Mouse (Mus musculus) myocyte (in vitro differentiated cells): ENCODE measurements at regions not wholly inside any gene's neighbourhood (a gene's known extent, or its start where the extent isn't known, plus 50 kb on each side); places are given as distances from the start of the nearest gene placed in this dataset.

Experiments used
- H3K27me3 ChIP-seq: one replicate; pipeline ENCODE4 v1.6.1; 2011; ENCODE audit not compliant: control insufficient read depth, insufficient read depth, insufficient read length
- H3K36me3 ChIP-seq: one replicate; pipeline ENCODE4 v1.6.1; 2011; ENCODE audit not compliant: control insufficient read depth, insufficient read depth
- H3K4me2 ChIP-seq: one replicate; pipeline ENCODE4 v1.6.1; 2011; ENCODE audit warnings: low read depth, control low read depth
- H3K4me3 ChIP-seq: one replicate; pipeline ENCODE4 v1.5.1; 2011; ENCODE audit warnings: mild to moderate bottlenecking, control low read depth, moderate library complexity
- H3K79me2 ChIP-seq: one replicate; pipeline ENCODE4 v1.6.1; 2011; ENCODE audit not compliant: control insufficient read depth, insufficient read depth
- H3ac ChIP-seq: one replicate; pipeline ENCODE4 v1.6.1; 2011; ENCODE audit not compliant: control insufficient read depth, insufficient read length
- CEBPB ChIP-seq: IDR thresholded peaks from 2 replicates; pipeline ENCODE4 v1.6.1; 2011; ENCODE audit warnings: mild to moderate bottlenecking, moderate library complexity; ENCODE audit not compliant: poor library complexity, insufficient read depth, severe bottlenecking
- E2F4 ChIP-seq: IDR thresholded peaks from one replicate; pipeline ENCODE4 v1.6.1; 2011; ENCODE audit warnings: mild to moderate bottlenecking, control low read depth, moderate library complexity; ENCODE audit not compliant: insufficient read depth
- MAX ChIP-seq: IDR thresholded peaks from one replicate; pipeline ENCODE4 v1.6.1; 2011; ENCODE audit warnings: low read depth, mild to moderate bottlenecking, control low read depth
- MYOD1 ChIP-seq, 3 experiments: IDR thresholded peaks; one replicate each; pipeline ENCODE4 v1.6.1; 2011; ENCODE audit warnings: control low read depth in 2 of 3, low read depth in 2 of 3, mild to moderate bottlenecking in 2 of 3, moderate library complexity in 1 of 3; ENCODE audit not compliant: insufficient read length in 2 of 3, control insufficient read depth in 1 of 3
- MYOG ChIP-seq, 3 experiments: IDR thresholded peaks; one replicate each; pipeline ENCODE4 v1.6.1; 2011; ENCODE audit warnings: control low read depth in 2 of 3, low read depth in 2 of 3, mild to moderate bottlenecking in 2 of 3; ENCODE audit not compliant: insufficient read length in 2 of 3, control insufficient read depth in 1 of 3, insufficient read depth in 1 of 3
- POLR2A ChIP-seq: IDR thresholded peaks from one replicate; pipeline ENCODE4 v1.6.1; 2011; ENCODE audit warnings: low read depth, mild to moderate bottlenecking, control low read depth, moderate library complexity; ENCODE audit not compliant: insufficient read length
- POLR2AphosphoS2 ChIP-seq: IDR thresholded peaks from one replicate; pipeline ENCODE4 v1.6.1; 2011; ENCODE audit warnings: low read depth, control low read depth; ENCODE audit not compliant: insufficient read length
- REST ChIP-seq: IDR thresholded peaks from one replicate; pipeline ENCODE4 v1.6.1; 2011; ENCODE audit warnings: mild to moderate bottlenecking, control low read depth, moderate library complexity; ENCODE audit not compliant: insufficient read depth, insufficient read length
- SRF ChIP-seq: IDR thresholded peaks from one replicate; pipeline ENCODE4 v1.6.1; 2011; ENCODE audit warnings: low read depth; ENCODE audit not compliant: control insufficient read depth, insufficient read length
- TCF12 ChIP-seq: IDR thresholded peaks from one replicate; pipeline ENCODE4 v1.6.1; 2011; ENCODE audit warnings: mild to moderate bottlenecking, control low read depth; ENCODE audit not compliant: poor library complexity, insufficient read depth, severe bottlenecking
- TCF3 ChIP-seq: IDR thresholded peaks from one replicate; pipeline ENCODE4 v1.6.1; 2011; ENCODE audit warnings: low read depth, control low read depth; ENCODE audit not compliant: insufficient read length
- USF1 ChIP-seq: IDR thresholded peaks from one replicate; pipeline ENCODE4 v1.6.1; 2011; ENCODE audit warnings: low read depth, mild to moderate bottlenecking, control low read depth, moderate library complexity

DNA sequence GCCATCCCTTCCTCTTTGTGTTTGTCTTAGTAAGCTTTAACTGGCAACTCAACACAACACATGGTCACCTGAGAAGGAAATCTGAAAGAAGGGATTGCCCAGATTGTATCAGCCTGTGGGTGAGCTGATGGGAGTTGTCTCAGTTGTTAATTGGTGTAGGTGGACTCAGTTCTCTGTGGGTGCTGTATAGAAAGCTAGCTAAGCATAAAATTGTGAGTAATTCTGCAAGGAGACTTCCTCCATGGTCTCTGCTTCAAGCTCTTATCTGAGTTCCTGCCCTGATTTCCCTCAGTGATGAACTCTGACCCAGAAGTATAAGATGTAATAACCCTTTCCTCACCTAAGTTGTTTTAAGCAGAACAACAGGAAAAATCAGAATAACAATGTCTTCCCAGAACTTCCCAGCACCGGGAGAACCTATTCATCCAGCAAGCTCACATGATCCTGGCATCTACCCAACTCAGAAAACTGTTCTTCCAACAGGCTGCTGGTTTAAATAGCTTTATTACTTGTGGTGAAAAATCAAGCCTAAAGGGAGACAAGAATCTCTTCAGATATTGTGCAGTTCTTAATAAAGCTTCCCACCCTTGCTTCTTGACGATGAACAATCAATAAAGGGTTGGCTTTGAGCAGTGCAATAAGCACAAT, 487.7 kb upstream of the Cdh4 start:
- no peak overlapping the region for H3ac ChIP-seq
- no peak for TF ChIP-seq CEBPB
- TF ChIP-seq E2F4 = no peak
- TF ChIP-seq POLR2A = no peak
- TF ChIP-seq MYOG (IDR thresholded peaks at IDR 0.05; ENCODE audit: control insufficient read depth in 1 of 3, insufficient read depth in 1 of 3, insufficient read length in 2 of 3, low read depth in 2 of 3) = no peak
- TF ChIP-seq REST = no peak
- H3K4me3 ChIP-seq = no peak overlapping the region
- no peaks in the 10 kb centered on the region for H3K79me2 ChIP-seq
- no peaks in the 10 kb centered on the region for H3K36me3 ChIP-seq
- no peak overlapping the region for H3K4me2 ChIP-seq
- no peaks in the 10 kb centered on the region for H3K27me3 ChIP-seq

DNA sequence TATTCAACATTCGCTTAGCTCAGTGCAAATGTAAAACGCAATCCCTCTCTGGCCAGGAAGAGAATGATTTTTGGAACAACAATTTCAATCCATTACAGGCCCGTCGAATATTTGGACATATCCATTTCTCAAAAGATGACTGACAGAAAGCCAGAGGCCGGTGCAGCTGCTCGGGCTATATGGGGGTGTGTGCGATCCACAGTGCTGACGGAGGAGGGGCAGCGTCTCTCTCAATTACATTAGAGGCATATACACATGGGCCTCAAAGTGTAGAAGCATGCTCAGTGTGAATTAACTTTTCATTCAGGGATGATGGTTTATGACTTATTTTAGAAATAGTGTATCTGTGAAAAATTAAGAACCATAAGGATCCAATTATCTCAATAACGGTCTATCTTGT, 483.4 kb upstream of the Cdh4 start:
- Histone ChIP-seq H3K4me3 (no peak overlapping the region), H3K36me3 (no peaks in the 10 kb centered on the region), H3K79me2 (no peaks in the 10 kb centered on the region), H3ac (no peak overlapping the region), H3K27me3 (no peaks in the 10 kb centered on the region), H3K4me2 (no peak overlapping the region)
- TF ChIP-seq POLR2AphosphoS2 (no peak), MYOD1 (IDR thresholded peaks at IDR 0.05; ENCODE audit: control insufficient read depth in 1 of 3, insufficient read length in 2 of 3, low read depth in 2 of 3) (no peak), POLR2A (no peak), MYOG (IDR thresholded peaks at IDR 0.05; ENCODE audit: control insufficient read depth in 1 of 3, insufficient read depth in 1 of 3, insufficient read length in 2 of 3, low read depth in 2 of 3) (no peak), USF1 (no peak), MAX (no peak), E2F4 (no peak), REST (no peak), CEBPB (no peak), TCF12 (no peak), SRF (no peak), TCF3 (no peak)

DNA sequence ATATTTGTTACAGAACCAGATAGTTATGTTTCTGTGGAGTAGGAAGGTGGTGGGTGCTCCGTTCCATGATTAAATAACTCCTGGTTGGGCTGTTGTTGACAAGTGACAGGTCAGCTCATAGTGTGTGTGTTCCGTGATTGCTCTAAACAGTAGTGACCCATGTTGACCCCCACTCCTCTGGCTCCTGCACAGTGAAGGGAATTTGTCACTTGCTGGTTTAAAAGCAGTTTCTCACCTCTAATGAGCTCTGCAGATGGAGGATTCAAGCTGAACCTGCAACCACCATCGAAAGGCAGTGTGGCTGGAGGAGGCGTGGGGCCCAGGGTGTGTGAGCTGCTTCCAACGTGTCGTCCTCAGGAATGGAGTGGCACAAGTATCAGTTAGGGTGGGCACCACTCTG, 482.6 kb upstream of the Cdh4 start:
- TF ChIP-seq POLR2A (no peak), TCF12 (no peak), MYOD1 (IDR thresholded peaks at IDR 0.05; ENCODE audit: control insufficient read depth in 1 of 3, insufficient read length in 2 of 3, low read depth in 2 of 3) (no peak), CEBPB (no peak), TCF3 (no peak), POLR2AphosphoS2 (no peak), MYOG (IDR thresholded peaks at IDR 0.05; ENCODE audit: control insufficient read depth in 1 of 3, insufficient read depth in 1 of 3, insufficient read length in 2 of 3, low read depth in 2 of 3) (no peak), REST (no peak), USF1 (no peak), E2F4 (no peak), MAX (no peak), SRF (no peak)
- Histone ChIP-seq H3K4me2 (no peak overlapping the region), H3K27me3 (no peaks in the 10 kb centered on the region), H3K36me3 (no peaks in the 10 kb centered on the region), H3ac (no peak overlapping the region), H3K79me2 (no peaks in the 10 kb centered on the region), H3K4me3 (no peak overlapping the region)

- H3K4me3 ChIP-seq = no peak overlapping the region
- no peaks in the 10 kb centered on the region for H3K79me2 ChIP-seq
- TF ChIP-seq POLR2A (no peak), TCF3 (no peak), MAX (no peak), CEBPB (no peak), REST (no peak), MYOG (IDR thresholded peaks at IDR 0.05; ENCODE audit: control insufficient read depth in 1 of 3, insufficient read depth in 1 of 3, insufficient read length in 2 of 3, low read depth in 2 of 3) (no peak), USF1 (no peak), SRF (no peak), TCF12 (no peak), POLR2AphosphoS2 (no peak)
- H3K4me2 ChIP-seq = no peak overlapping the region
- no peaks in the 10 kb centered on the region for H3K36me3 ChIP-seq
- H3ac ChIP-seq = no peak overlapping the region
- H3K27me3 ChIP-seq = no peaks in the 10 kb centered on the region
Observed at GRCm38 (mm10) chr2:178967584-178968365, 474.5 kb upstream of the Cdh4 start.

DNA sequence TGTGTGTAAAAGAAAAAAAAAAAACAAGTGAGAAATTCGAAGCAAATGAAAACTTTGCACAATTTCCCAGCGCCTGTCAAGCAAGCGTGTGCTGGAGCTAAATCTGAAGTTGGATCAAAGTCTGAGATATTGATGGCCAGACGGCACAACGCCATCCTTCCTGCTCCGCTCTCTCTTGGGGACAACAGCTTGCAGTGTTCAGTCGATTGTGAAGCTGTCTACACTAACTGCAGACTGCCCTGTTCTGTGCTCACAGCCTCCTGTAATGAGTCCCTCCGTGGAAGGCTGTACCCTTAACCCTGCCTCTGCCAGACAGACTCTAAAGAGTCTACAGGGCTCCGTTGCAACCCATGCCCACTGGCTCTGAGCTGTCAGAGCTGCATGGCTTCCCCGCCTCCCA, 472.5 kb upstream of the Cdh4 start:
- TF ChIP-seq REST (no peak), CEBPB (no peak), TCF12 (no peak), MYOD1 (IDR thresholded peaks at IDR 0.05; ENCODE audit: control insufficient read depth in 1 of 3, insufficient read length in 2 of 3, low read depth in 2 of 3) (no peak), POLR2A (no peak), USF1 (no peak), SRF (no peak), MYOG (IDR thresholded peaks at IDR 0.05; ENCODE audit: control insufficient read depth in 1 of 3, insufficient read depth in 1 of 3, insufficient read length in 2 of 3, low read depth in 2 of 3) (no peak), E2F4 (no peak), POLR2AphosphoS2 (no peak), TCF3 (no peak), MAX (no peak)
- no peak overlapping the region for H3K4me2 ChIP-seq
- no peak overlapping the region for H3K4me3 ChIP-seq
- no peak overlapping the region for H3ac ChIP-seq
- H3K79me2 ChIP-seq = no peaks in the 10 kb centered on the region
- no peaks in the 10 kb centered on the region for H3K27me3 ChIP-seq
- H3K36me3 ChIP-seq = no peaks in the 10 kb centered on the region
